Mouse (Mus musculus) heart, adult 9 months (tissue): ENCODE measurements around the gene Map3k5.
A peak's percentile ranks its signal among the peaks of the same experiment; 100 is the strongest.
"Not testable (repeated sequence)": the region's sequence is repeated elsewhere in the genome, so short reads cannot be mapped to it uniquely, and the experiment has no call there.

Experiments
- DNase-seq, 2 experiments: peaks; one replicate each; pipeline ENCODE4 v3.0.0; 2022; ENCODE audit warnings: low spot score in 2 of 2

Gene Map3k5

DNA sequence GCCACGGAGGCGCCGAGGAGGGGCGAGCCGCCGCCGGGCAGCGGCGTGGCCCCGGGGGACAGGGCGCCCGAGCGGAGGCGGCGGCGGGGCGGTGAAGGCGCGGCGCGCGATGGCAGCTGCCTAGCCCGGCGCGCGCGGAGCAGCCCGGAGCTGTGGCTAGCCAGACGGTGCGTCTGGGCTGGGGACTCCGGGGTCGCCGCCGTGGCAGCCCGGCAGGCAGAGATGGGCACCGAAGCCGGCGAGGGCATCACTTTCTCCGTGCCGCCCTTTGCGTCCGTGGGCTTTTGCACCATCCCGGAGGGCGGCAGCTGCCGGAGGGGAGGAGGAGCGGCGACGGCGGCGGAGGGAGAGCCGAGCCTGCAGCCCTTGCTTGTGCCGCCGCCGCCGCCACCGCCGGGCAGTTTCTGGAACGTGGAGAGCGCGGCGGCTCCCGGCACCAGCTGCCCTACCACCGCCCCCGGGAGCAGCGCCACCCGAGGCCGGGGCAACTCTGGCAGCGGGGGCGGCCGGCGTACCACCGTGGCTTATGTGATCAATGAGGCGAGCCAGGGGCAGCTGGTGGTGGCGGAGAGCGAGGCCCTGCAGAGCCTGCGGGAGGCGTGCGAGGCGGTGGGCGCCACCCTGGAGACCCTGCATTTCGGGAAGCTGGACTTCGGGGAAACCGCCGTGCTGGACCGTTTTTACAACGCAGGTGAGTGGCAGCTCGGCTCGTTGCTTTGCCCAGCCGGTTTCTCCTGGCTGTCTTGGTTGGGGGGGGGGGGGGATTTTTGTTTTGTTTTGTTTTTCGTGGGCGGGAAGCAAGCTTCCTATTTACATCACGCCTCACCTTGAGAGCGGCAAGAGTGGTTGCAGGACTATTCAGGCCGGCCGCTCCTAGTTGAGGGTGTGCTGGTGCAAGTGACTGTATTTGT is at the start of gene Map3k5:
TSS of gene Map3k5 (plus strand) at position 89 of the 911 bp plus-strand sequence.
- DNase-seq: no peak

DNA sequence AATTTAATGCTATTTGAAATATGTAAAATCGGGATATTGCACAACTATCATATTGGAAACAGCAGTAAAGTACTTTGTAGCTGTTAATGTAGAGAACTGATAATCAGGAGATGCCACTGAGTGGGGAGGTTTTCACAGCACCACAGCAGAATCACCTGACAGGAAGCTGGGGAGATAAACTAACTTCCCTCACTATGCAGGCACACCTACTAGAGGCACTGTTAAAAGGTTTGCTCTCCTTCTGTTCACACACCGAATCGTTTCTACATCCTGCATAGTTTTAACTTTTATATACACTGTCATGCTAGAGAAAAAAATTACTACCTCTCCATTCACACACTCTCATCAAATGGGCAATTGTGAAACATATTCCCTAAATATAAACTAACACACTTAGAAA is 48.0 kb upstream of the Map3k5 start:
- no peak for DNase-seq

DNA sequence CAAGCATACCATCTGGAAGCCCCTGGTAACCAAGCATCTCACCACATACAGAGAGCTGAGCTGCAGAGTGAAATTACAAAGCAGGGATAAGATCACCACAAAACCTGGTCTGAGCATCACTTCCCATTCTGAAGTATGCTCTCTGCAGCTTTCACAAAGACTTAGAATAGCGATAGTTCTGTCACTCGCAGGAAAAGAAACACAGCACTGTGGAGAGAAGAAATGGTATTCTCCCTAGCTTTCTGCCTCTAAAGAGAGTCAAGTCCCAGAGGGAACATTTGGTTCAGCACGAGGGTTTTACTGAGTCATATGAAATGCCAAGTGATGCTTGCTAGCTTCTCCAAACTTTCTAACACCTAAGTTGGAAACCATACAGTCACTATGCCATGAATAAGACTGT is 44.4 kb upstream of the Map3k5 start:
- no peak for DNase-seq

- DNase-seq: no peak
Measured at GRCm38 (mm10) chr10:19891686-19892085, 42.6 kb upstream of the Map3k5 start.

DNA sequence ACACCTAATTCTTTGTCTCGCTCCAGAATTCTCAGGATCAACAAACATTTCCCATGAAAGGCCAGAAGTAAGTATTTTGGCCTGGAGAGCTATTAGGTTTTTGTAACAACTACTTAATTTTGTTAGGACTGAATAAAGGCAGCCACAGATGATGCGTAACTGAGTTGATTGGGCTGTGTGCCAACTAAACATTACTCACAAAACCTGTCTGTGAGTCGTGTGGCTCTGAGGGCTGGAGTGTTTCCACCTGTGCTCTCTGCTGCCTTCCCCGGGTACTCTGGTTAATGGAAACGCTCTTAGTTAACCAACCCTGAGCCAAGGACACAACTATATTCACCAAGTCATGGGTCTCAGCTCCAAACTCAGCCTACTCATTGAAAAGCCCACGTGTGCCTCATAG is 41.1 kb upstream of the Map3k5 start:
- no peak for DNase-seq

GRCm38 (mm10) chr10:19893976-19894375 is 40.3 kb upstream of the Map3k5 start:
- no peak for DNase-seq

DNA sequence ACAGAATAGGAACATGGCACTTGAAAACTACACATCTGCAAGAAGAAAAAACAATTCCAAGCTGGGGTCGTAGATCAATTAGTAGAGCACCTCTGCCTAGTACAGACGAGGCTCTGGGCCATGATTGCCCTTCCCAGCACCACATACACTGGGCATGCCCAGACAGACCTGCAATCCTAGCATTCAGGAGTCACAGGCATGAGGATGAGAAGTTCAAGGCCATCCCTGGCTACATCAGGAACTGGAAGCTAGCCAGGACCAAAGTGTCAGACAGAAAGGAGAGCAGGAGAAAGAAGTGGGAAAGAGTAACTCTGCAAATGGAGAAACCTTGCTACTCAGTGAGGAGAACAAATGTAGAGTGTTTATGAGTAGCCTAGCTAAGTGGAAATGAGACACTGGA is 34.1 kb upstream of the Map3k5 start:
- no peak for DNase-seq

DNA sequence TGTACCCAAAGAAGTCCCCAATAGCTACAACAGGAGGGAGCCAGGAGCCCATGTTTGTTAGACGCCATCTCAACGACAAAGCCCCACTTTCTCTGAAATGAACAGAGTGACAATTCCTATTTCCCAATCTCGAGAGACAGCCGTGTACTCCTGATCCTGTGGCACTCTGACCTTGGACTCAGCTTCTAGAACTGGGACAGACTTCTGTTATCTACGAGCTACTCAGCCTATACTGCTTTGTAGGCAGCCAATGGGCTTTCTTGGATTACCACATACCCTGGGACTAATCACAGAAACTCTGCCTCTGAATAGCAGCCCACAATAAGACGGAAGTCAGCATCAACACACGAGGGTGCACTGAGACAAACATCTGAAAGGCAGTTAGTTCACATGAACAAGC is 32.3 kb upstream of the Map3k5 start:
- no peak for DNase-seq

DNA sequence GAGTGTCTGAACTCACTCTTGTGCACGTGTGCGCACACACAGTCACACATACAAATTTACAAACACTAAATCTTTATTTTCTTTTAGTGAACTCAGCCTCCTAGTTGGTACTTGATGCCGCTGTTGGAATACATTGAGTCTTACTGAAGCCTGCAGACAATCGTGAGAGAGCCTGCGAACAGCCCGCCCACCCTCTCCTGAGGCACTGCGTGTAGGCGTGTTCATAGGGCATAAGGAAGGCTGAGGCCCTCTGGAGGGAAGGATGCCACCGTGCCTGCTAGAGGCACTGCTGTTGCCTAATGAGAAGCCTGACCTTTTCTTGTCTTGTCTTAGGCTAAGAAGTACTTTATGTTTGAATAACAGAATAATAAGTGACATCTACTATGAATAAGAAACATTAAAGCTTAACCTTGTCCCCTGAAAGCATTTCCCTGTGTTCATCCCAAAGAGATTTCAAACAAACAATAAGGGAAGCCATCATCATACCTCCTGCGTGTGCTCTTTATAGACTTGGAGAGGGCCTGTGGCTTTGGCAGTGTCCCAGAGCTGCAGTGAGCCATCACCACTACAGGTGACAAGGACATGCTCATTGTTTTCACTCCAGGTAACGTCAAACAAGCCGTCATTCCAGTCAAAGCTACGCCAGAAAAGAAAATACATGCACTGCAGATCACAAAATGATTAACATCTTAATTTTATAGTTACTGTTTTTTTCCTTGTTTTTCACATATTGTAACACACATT is 30.0 kb upstream of the Map3k5 start:
- DNase-seq: no peak

DNA sequence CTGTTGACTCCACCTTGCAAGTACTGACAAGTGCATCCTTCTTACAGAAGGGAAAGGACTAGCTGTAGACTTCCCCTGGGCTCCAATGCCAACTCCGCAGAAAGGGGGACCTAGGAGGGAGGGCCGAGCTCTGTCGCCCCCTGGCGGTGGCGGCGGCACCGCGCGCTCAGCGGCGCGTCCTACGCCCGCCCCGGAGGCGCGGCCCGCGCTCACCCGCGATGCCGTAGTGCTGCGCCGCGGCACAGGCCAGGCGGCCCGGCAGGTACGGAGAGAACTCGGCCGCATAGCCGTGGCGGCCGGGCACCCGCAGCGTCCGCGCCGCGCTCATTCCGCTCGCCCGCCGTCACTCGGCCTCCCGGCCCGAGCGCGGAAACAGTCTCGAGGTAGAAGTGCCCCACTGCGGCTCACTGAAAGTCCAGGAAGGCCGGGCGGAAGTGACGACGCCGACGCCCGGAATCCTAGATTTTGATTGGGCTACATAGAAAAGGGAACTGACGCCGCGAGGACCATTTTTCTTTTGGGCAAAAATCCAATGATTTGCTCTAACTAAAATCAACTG is 26.9 kb upstream of the Map3k5 start, which contains the start of gene Pex7:
TSS of gene Pex7 (minus strand) at position 444 of the 559 bp plus-strand sequence.
- DNase-seq: peak; percentile 90 to 94

DNA sequence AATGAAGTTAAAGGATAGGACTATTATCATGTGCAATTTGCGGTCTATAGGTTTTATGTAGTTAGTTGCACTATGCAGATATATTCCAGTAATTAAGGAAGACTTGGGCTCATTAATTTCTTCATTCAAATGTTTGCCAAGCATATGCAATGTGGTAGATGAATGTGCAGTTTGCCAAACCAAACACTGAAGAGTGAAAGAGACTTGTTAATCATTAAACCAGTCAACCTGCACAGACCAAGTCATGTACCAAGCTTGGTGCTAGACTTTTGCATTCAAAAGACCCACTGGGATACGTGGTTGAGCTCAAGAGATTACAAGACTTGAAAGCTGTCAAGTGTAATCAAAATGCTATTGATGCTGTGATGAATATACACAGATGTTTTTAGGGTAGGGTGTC is 26.2 kb upstream of the Map3k5 start:
- DNase-seq: no peak

GRCm38 (mm10) chr10:19910516-19910915 is 23.8 kb upstream of the Map3k5 start:
- no peak for DNase-seq

GRCm38 (mm10) chr10:19911583-19911982 is 22.7 kb upstream of the Map3k5 start:
- DNase-seq: no peak

GRCm38 (mm10) chr10:19913806-19914205 is 20.5 kb upstream of the Map3k5 start:
- DNase-seq: no peak

GRCm38 (mm10) chr10:19915301-19915700 is 19.0 kb upstream of the Map3k5 start:
- DNase-seq: peak; percentile 44 to 55

- DNase-seq: no peak
Measured at GRCm38 (mm10) chr10:19922410-19922809, 11.9 kb upstream of the Map3k5 start.

GRCm38 (mm10) chr10:19924256-19924655 is 10.0 kb upstream of the Map3k5 start:
- no peak for DNase-seq

GRCm38 (mm10) chr10:19926391-19926897 is 7.8 kb upstream of the Map3k5 start:
- DNase-seq: not testable (repeated sequence)

DNA sequence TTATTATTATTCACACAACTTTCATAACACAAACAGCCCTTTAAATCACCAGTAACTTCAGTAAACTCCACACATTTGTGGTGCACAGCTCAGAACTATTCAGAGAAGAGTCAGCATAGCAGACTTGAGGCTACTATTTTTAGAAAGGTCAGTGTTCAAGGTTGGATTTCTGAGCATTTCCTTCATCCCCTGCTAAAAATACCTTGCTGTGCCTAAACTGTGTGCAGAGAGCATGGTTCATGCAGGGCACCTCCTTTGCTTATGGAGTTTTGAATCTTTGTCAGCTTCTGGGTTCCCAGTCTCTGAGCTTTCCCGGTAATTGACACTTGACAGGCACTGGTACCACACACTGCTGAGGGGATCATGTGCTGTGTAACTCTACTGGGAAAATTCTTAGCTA is 6.1 kb upstream of the Map3k5 start:
- DNase-seq: no peak

DNA sequence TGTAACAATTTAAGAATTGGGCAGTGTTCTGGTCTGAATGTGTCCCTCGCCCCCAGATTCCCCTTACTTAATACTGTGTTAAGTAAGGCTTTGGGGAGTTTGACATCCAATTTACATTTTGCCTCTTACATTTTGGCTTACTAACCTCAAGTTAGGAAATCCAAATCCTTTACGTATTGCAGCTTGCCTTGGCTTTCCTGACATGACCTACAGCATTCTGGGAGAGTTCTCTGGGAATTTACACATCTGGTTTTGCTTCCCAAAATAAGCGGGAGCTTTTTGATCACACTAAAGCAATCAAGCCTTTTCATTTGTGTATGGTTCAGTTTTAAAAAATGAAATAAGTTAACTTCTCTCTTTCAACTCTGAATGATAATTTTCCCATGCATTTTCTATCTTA is 1.3 kb upstream of the Map3k5 start:
- DNase-seq: no peak

DNA sequence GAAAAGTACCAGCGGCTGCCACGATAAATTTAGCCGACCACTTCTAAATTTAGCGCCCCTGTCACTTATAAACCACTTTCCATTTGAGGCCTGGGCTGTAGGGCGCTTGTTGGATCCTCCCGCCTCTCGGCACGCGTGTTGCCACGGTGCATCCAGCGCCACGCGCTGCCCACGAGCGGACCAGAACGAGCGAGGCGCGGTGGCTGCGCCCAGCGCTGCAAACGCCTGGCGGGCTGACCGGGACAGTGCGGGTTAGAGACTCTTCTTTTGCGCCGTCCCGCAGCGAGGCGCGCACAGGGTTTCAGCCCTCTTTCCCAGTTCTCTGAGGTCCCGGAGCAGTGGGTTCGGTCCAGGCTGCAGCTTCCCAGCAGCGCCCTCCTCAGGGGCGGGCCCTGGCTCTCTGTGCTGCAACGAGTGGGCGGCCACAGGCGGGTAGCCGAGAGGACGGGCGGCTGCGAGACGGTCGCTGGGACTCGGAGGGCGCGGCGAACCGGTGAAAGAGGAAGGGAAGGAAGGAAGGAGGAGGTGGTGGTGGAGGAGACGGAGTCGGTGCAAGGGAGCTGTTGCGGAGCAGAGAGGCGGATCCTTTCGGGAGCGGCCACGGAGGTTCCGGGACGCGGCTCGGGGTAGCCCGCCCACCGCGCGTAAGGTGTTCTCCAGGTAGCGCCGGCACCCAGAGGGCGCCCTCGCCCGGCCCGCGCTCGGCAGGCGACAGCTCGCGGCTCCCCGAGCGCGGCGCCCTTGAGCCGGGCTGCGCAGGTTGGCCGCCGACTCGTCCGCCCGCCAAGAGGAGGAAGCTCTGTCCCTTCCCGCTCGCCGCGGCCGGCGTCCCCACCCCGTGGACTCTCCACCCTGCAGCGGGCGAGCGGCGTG is 525 bp upstream of the Map3k5 start:
- DNase-seq: peak; percentile 87 to 88
